Mouse (Mus musculus): Measurements from ENCODE around the gene Dvl1. TPM values are rescaled to one million over a fixed set of nuclear protein-coding genes. Genes with fewer than 3 reads are reported as not detected.

Dvl1 gene
- polyA plus RNA-seq, 1 experiment, result 8.1 TPM

DNA sequence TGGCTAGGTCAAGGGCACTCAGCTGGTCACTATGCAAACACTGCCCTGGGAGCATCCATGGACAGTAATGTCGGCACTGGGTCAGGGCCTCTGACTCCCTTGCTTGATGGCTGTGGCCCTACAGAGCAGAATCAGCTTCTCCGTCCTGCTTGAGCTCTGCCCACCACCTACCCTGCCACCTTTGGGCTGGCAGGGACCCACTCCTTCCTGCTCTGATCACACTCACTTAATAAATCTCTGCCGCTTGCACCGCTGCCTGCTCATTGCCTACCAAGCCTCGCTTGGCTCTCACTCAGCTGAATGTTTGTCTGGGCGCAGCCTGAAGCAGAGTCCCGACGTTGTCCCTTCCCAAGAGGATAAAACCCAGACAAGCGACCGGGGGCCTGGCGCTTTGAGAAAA lies 59.8 kb downstream of the Dvl1 start:
- TF ChIP-seq TAL1 (IDR thresholded peaks at IDR 0.05; ENCODE audit: low read length) (no peak), GATA1 (IDR thresholded peaks at IDR 0.05; ENCODE audit: low read length) (no peak)

DNA sequence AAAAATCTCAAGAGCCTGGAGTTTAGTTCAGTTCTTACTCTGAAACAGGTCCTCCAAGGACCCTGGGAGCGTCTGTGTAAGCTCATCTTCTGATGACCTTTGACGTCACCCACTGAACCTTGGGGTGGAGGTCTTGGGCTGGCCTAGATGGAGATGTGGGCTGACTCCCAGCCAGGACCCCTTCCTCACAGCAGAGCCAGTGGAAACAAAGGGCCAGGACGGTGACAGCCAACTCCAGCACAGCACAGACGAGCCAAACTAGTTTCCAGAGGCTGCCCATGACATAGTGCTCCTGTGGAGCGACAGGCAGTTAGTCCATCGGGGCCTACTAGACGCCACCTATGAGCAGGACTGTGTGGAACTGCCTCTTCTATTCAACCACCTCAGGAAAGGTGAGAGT lies 61.1 kb downstream of the Dvl1 start:
- H3K36me3 ChIP-seq (ENCODE audit: control insufficient read depth), result peaks cover 41% of the 10 kb centered on the region
- H3K27me3 ChIP-seq (ENCODE audit: control insufficient read depth), result no peaks in the 10 kb centered on the region
- no peak overlapping the region for H3K4me3 ChIP-seq (replicated peaks)
- TF ChIP-seq GATA1 (IDR thresholded peaks at IDR 0.05; ENCODE audit: low read length) (no peak), TAL1 (IDR thresholded peaks at IDR 0.05; ENCODE audit: low read length) (no peak)
- H3K4me1 ChIP-seq (ENCODE audit: control insufficient read depth), result no peaks in the 10 kb centered on the region
- H3K9me3 ChIP-seq (ENCODE audit: control insufficient read depth, low read length), result no peaks in the 10 kb centered on the region

More for the DNA sequence above, 59.8 kb downstream of the Dvl1 start:
- Histone ChIP-seq H3K9me3 (ENCODE audit: control insufficient read depth, low read length) (no peaks in the 10 kb centered on the region), H3K27me3 (ENCODE audit: control insufficient read depth) (no peaks in the 10 kb centered on the region), H3K36me3 (ENCODE audit: control insufficient read depth) (peaks cover 54% of the 10 kb centered on the region), H3K4me1 (ENCODE audit: control insufficient read depth) (no peaks in the 10 kb centered on the region), H3K4me3 (replicated peaks) (no peak overlapping the region)

DNA sequence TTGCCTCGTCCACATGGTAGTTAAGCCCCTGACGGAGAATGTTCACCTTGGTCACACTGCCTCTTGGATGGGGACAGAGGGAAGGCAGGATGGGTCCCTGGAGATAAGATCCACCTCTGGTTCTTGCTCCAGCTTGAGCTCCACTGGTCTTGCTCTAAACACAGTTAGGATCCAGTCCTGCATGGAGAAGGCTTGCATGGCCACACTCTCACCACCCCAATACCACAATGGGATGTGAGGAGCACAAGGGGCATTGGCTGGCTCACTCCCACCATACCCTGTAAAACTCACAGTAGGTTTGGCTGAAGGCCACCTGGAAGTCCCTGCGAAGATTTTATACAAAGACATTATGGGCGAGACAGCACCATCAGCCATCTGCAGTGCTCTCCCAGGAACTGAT lies 61.5 kb downstream of the Dvl1 start:
- TF ChIP-seq TAL1 (IDR thresholded peaks at IDR 0.05; ENCODE audit: low read length) (no peak), GATA1 (IDR thresholded peaks at IDR 0.05; ENCODE audit: low read length) (no peak)
- H3K36me3 ChIP-seq (ENCODE audit: control insufficient read depth), result peaks cover 36% of the 10 kb centered on the region

More for the DNA sequence above, 61.5 kb downstream of the Dvl1 start:
- no peaks in the 10 kb centered on the region for H3K9me3 ChIP-seq (ENCODE audit: control insufficient read depth, low read length)
- no peak overlapping the region for H3K4me3 ChIP-seq (replicated peaks)
- no peaks in the 10 kb centered on the region for H3K27me3 ChIP-seq (ENCODE audit: control insufficient read depth)
- H3K4me1 ChIP-seq (ENCODE audit: control insufficient read depth), result no peaks in the 10 kb centered on the region

Other genes starting within 250 kb of the Dvl1 start
- gene Slc35e2, start 246.0 kb upstream of the Dvl1 start, polyA plus RNA-seq (2012), result 0.09 and 0.12 TPM in 2 replicates
- gene Cdk11b, start 222.5 kb upstream of the Dvl1 start, polyA plus RNA-seq (2012), result 5.0 and 6.4 TPM in 2 replicates
- gene Gm10563, start 202.0 kb upstream of the Dvl1 start, polyA plus RNA-seq (2012), result not detected in 2 replicates
- gene Mmp23, start 194.0 kb upstream of the Dvl1 start, polyA plus RNA-seq (2012), result not detected in 2 replicates
- gene Mib2, start 178.2 kb upstream of the Dvl1 start, polyA plus RNA-seq (2012), result 0.69 and 0.71 TPM in 2 replicates
- gene Fndc10, start 153.1 kb upstream of the Dvl1 start, polyA plus RNA-seq (2012), result 0.02 TPM in 1 of 2 replicates, not detected in the other
- gene Ssu72, start 142.6 kb upstream of the Dvl1 start, polyA plus RNA-seq (2012), result 0.83 and 1.1 TPM in 2 replicates
- 0.01 and 0.06 TPM in 2 replicates for gene Tmem240, start 112.6 kb upstream of the Dvl1 start, polyA plus RNA-seq (2012)
- 1.0 and 1.1 TPM in 2 replicates for gene Atad3a, start 86.3 kb upstream of the Dvl1 start, polyA plus RNA-seq (2012)
- 0.01 TPM in 1 of 2 replicates, not detected in the other for gene Vwa1, start 72.7 kb upstream of the Dvl1 start, polyA plus RNA-seq (2012)
- not detected in 2 replicates for gene Tmem88b, start 61.5 kb upstream of the Dvl1 start, polyA plus RNA-seq (2012)
- gene Ankrd65, start 57.0 kb upstream of the Dvl1 start, polyA plus RNA-seq (2012), result 0.10 TPM in 1 of 2 replicates, not detected in the other
- 1.9 and 2.3 TPM in 2 replicates for gene Mrpl20, start 44.5 kb upstream of the Dvl1 start, polyA plus RNA-seq (2012)
- 4.7 and 4.8 TPM in 2 replicates for gene Ccnl2, start 34.9 kb upstream of the Dvl1 start, polyA plus RNA-seq (2012)
- gene Aurkaip1, start 16.1 kb upstream of the Dvl1 start, polyA plus RNA-seq (2012), result 28.2 and 40.5 TPM in 2 replicates
- 0.11 TPM in 1 of 2 replicates, not detected in the other for gene Mxra8, start 7.7 kb upstream of the Dvl1 start, polyA plus RNA-seq (2012)
- not detected in 2 replicates for gene Tas1r3, start 16.0 kb downstream of the Dvl1 start, polyA plus RNA-seq (2012)
- gene Cptp, start 22.0 kb downstream of the Dvl1 start, polyA plus RNA-seq (2012), result 0.17 and 0.55 TPM in 2 replicates
- gene Ints11, start 22.1 kb downstream of the Dvl1 start, polyA plus RNA-seq (2012), result 0.94 and 1.8 TPM in 2 replicates
- gene Pusl1, start 44.4 kb downstream of the Dvl1 start, polyA plus RNA-seq (2012), result 2.1 and 3.5 TPM in 2 replicates
- 3.8 and 4.1 TPM in 2 replicates for gene Acap3, start 44.4 kb downstream of the Dvl1 start, polyA plus RNA-seq (2012)
- 12.5 and 13.5 TPM in 2 replicates for gene Ube2j2, start 96.4 kb downstream of the Dvl1 start, polyA plus RNA-seq (2012)
- 7.7 and 11.5 TPM in 2 replicates for gene C1qtnf12, start 114.9 kb downstream of the Dvl1 start, polyA plus RNA-seq (2012)
- 0.11 and 0.22 TPM in 2 replicates for gene B3galt6, start 145.2 kb downstream of the Dvl1 start, polyA plus RNA-seq (2012)
- gene Sdf4, start 145.5 kb downstream of the Dvl1 start, polyA plus RNA-seq (2012), result 3.2 and 4.3 TPM in 2 replicates
- 0.11 and 0.24 TPM in 2 replicates for gene Tnfrsf4, start 166.4 kb downstream of the Dvl1 start, polyA plus RNA-seq (2012)
- gene Tnfrsf18, start 178.8 kb downstream of the Dvl1 start, polyA plus RNA-seq (2012), result not detected in 2 replicates
- not detected in 2 replicates for gene Ttll10, start 212.0 kb downstream of the Dvl1 start, polyA plus RNA-seq (2012)

Data from erythroblast, embryonic 14.5 days (primary cell).